Mouse (Mus musculus): ENCODE results near the gene Kank2. TPM values are rescaled to one million over a fixed set of nuclear protein-coding genes. Genes with fewer than 3 reads are reported as not detected.
A peak's percentile ranks its signal among the peaks of the same experiment; 100 is the strongest.

Kank2 gene
- polyA plus RNA-seq, 1 experiment from 2014 or later, result 10.6 TPM

GRCm38 (mm10) chr9:21737188-21737587 is 61.4 kb downstream of the Kank2 start:
- Histone ChIP-seq H3K9ac (no peak overlapping the region), H3K27ac (no peak overlapping the region), H3K27me3 (no peaks in the 10 kb centered on the region), H3K4me3 (no peak overlapping the region), H3K36me3 (peaks cover 91% of the 10 kb centered on the region), H3K9me3 (replicated peaks) (no peaks in the 10 kb centered on the region), H3K4me2 (replicated peaks) (no peak overlapping the region), H3K4me1 (no peaks in the 10 kb centered on the region)
- 91% methylated on average over 10 of the region's 10 CpGs for WGBS
- ATAC-seq (ENCODE audit: low FRiP score), result no peak

GRCm38 (mm10) chr9:21736580-21736979 is 62.0 kb downstream of the Kank2 start:
- WGBS, result 78% methylated on average over 3 of the region's 3 CpGs
- no peak overlapping the region for H3K4me3 ChIP-seq
- no peaks in the 10 kb centered on the region for H3K27me3 ChIP-seq
- H3K27ac ChIP-seq, result no peak overlapping the region
- H3K9me3 ChIP-seq (replicated peaks), result no peaks in the 10 kb centered on the region
- H3K4me2 ChIP-seq (replicated peaks), result no peak overlapping the region
- H3K9ac ChIP-seq, result no peak overlapping the region
- H3K36me3 ChIP-seq, result peaks cover 91% of the 10 kb centered on the region
- H3K4me1 ChIP-seq, result no peaks in the 10 kb centered on the region
- no peak for ATAC-seq (ENCODE audit: low FRiP score)

GRCm38 (mm10) chr9:21735126-21735525 is 63.4 kb downstream of the Kank2 start:
- H3K9ac ChIP-seq, result no peak overlapping the region
- H3K27ac ChIP-seq, result no peak overlapping the region
- H3K4me3 ChIP-seq, result no peak overlapping the region
- H3K9me3 ChIP-seq (replicated peaks), result no peaks in the 10 kb centered on the region
- no peak overlapping the region for H3K4me2 ChIP-seq (replicated peaks)
- 90% methylated on average over 14 of the region's 14 CpGs for WGBS
- H3K4me1 ChIP-seq, result no peaks in the 10 kb centered on the region
- no peak for ATAC-seq (ENCODE audit: low FRiP score)
- H3K36me3 ChIP-seq, result peaks cover 87% of the 10 kb centered on the region
- H3K27me3 ChIP-seq, result no peaks in the 10 kb centered on the region

GRCm38 (mm10) chr9:21733989-21734388 is 64.6 kb downstream of the Kank2 start:
- 95% methylated on average over 7 of the region's 7 CpGs for WGBS
- Histone ChIP-seq H3K9me3 (replicated peaks) (no peaks in the 10 kb centered on the region), H3K4me2 (replicated peaks) (no peak overlapping the region), H3K9ac (no peak overlapping the region), H3K27ac (no peak overlapping the region), H3K36me3 (peaks cover 85% of the 10 kb centered on the region), H3K4me1 (no peaks in the 10 kb centered on the region), H3K27me3 (no peaks in the 10 kb centered on the region), H3K4me3 (no peak overlapping the region)
- no peak for ATAC-seq (ENCODE audit: low FRiP score)

GRCm38 (mm10) chr9:21733446-21733845 is 65.1 kb downstream of the Kank2 start:
- Histone ChIP-seq H3K27ac (no peak overlapping the region), H3K4me3 (no peak overlapping the region), H3K4me1 (no peaks in the 10 kb centered on the region), H3K36me3 (peaks cover 82% of the 10 kb centered on the region), H3K9ac (no peak overlapping the region), H3K27me3 (no peaks in the 10 kb centered on the region), H3K4me2 (replicated peaks) (no peak overlapping the region), H3K9me3 (replicated peaks) (no peaks in the 10 kb centered on the region)
- WGBS, result 83% methylated on average over 17 of the region's 17 CpGs
- no peak for ATAC-seq (ENCODE audit: low FRiP score)

- Histone ChIP-seq H3K9ac (no peak overlapping the region), H3K4me2 (replicated peaks) (no peak overlapping the region), H3K36me3 (peaks cover 71% of the 10 kb centered on the region), H3K4me3 (no peak overlapping the region), H3K9me3 (replicated peaks) (no peaks in the 10 kb centered on the region), H3K27ac (no peak overlapping the region), H3K27me3 (no peaks in the 10 kb centered on the region), H3K4me1 (no peaks in the 10 kb centered on the region)
- 95% methylated on average over 9 of the region's 9 CpGs for WGBS
- ATAC-seq (ENCODE audit: low FRiP score), result no peak
Observed at GRCm38 (mm10) chr9:21732288-21732687, 66.3 kb downstream of the Kank2 start.

- WGBS, result 87% methylated on average over 7 of the region's 7 CpGs
- ATAC-seq (ENCODE audit: low FRiP score), result no peak
- no peak overlapping the region for H3K4me3 ChIP-seq
- H3K36me3 ChIP-seq, result peaks cover 46% of the 10 kb centered on the region
- no peak overlapping the region for H3K27ac ChIP-seq
- peaks cover 23% of the 10 kb centered on the region for H3K4me1 ChIP-seq
- no peak overlapping the region for H3K9ac ChIP-seq
- H3K27me3 ChIP-seq, result no peaks in the 10 kb centered on the region
- H3K4me2 ChIP-seq (replicated peaks), result no peak overlapping the region
- H3K9me3 ChIP-seq (replicated peaks), result no peaks in the 10 kb centered on the region
Observed at GRCm38 (mm10) chr9:21729264-21729663, 69.3 kb downstream of the Kank2 start.

- Histone ChIP-seq H3K4me3 (no peak overlapping the region), H3K9me3 (replicated peaks) (no peaks in the 10 kb centered on the region), H3K27ac (no peak overlapping the region), H3K9ac (no peak overlapping the region), H3K27me3 (no peaks in the 10 kb centered on the region), H3K4me2 (replicated peaks) (no peak overlapping the region), H3K4me1 (peaks cover 23% of the 10 kb centered on the region), H3K36me3 (peaks cover 37% of the 10 kb centered on the region)
- 90% methylated on average over 10 of the region's 10 CpGs for WGBS
- ATAC-seq (ENCODE audit: low FRiP score), result no peak
Observed at GRCm38 (mm10) chr9:21728261-21728832, 70.2 kb downstream of the Kank2 start.

- Histone ChIP-seq H3K4me2 (replicated peaks) (peak overlapping the region; percentile 77; the same call in 1 of the 2 replicates), H3K9ac (no peak overlapping the region), H3K36me3 (peaks cover 17% of the 10 kb centered on the region), H3K9me3 (replicated peaks) (no peaks in the 10 kb centered on the region), H3K27me3 (no peaks in the 10 kb centered on the region), H3K4me3 (no peak overlapping the region), H3K27ac (peak overlapping the region; percentile 12), H3K4me1 (peaks cover 27% of the 10 kb centered on the region)
- 79% methylated on average over 14 of the region's 14 CpGs for WGBS
- no peak for ATAC-seq (ENCODE audit: low FRiP score)
Observed at GRCm38 (mm10) chr9:21726218-21726975, 72.1 kb downstream of the Kank2 start.

GRCm38 (mm10) chr9:21725224-21726121 is 73.1 kb downstream of the Kank2 start:
- Histone ChIP-seq H3K36me3 (peaks cover 15% of the 10 kb centered on the region), H3K27me3 (no peaks in the 10 kb centered on the region), H3K4me1 (peaks cover 27% of the 10 kb centered on the region), H3K4me3 (peak overlapping the region; percentile 67), H3K9ac (peak overlapping the region; percentile 41; the same call in 1 of the 2 replicates), H3K27ac (peak overlapping the region; percentile 12; the same call in 1 of the 2 replicates), H3K4me2 (replicated peaks) (peak overlapping the region; percentile 77), H3K9me3 (replicated peaks) (no peaks in the 10 kb centered on the region)
- WGBS, result 89% methylated on average over 23 of the region's 23 CpGs
- ATAC-seq (ENCODE audit: low FRiP score), result no peak

- peak overlapping the region; percentile 95 for H3K27ac ChIP-seq
- peak; percentile 96 for ATAC-seq (ENCODE audit: low FRiP score)
- no peaks in the 10 kb centered on the region for H3K27me3 ChIP-seq
- H3K4me2 ChIP-seq (replicated peaks), result peak overlapping the region; percentile 77
- peaks cover 6% of the 10 kb centered on the region for H3K36me3 ChIP-seq
- 0% methylated on average over 18 of the region's 18 CpGs for WGBS
- H3K4me1 ChIP-seq, result peaks cover 27% of the 10 kb centered on the region
- H3K9me3 ChIP-seq (replicated peaks), result no peaks in the 10 kb centered on the region
- peak overlapping the region; percentile 67 for H3K4me3 ChIP-seq
- peak overlapping the region; percentile 78 for H3K9ac ChIP-seq
Observed at GRCm38 (mm10) chr9:21724147-21724536, 74.4 kb downstream of the Kank2 start.

Measured in hindbrain, embryonic 12.5 days (tissue).